Mouse (Mus musculus) heart, adult 2 months (tissue): Measurements from ENCODE around the gene Insrr. TPM values are rescaled to one million over a fixed set of nuclear protein-coding genes. Genes with fewer than 3 reads are reported as not detected.

Experiments
- DNase-seq, 2 experiments: peaks; one replicate each; pipeline ENCODE4 v3.0.0; 2021
- H3K27ac ChIP-seq: fragments of 200-600 bp; 2 replicates; pipeline ENCODE4 v1.8.1; 2022
- H3K27me3 ChIP-seq: fragments of 200-500 bp; 2 replicates; pipeline ENCODE4 v1.6.1; 2012; ENCODE audit warnings: mild to moderate bottlenecking, low read length, inconsistent platforms, mixed read lengths; ENCODE audit not compliant: control insufficient read depth, insufficient read depth
- H3K36me3 ChIP-seq: fragments of 200-500 bp; 2 replicates; pipeline ENCODE4 v1.6.1; 2012; ENCODE audit warnings: low read length, inconsistent platforms; ENCODE audit not compliant: control insufficient read depth, insufficient read depth
- H3K4me1 ChIP-seq: fragments of 200-500 bp; 2 replicates; pipeline ENCODE4 v1.6.1; 2011; ENCODE audit warnings: low read length; ENCODE audit not compliant: control insufficient read depth, insufficient read depth
- H3K4me3 ChIP-seq: fragments of 200-600 bp; 2 replicates; pipeline ENCODE4 v1.8.1; 2022
- H3K79me2 ChIP-seq: fragments of 200-500 bp; replicated peaks from 2 replicates; pipeline ENCODE4 v1.6.1; 2012; ENCODE audit warnings: mild to moderate bottlenecking, inconsistent platforms, low read length, moderate library complexity, mixed read lengths; ENCODE audit not compliant: control insufficient read depth, insufficient read depth
- H3K9ac ChIP-seq: fragments of 200-500 bp; 2 replicates; pipeline ENCODE4 v1.6.1; 2012; ENCODE audit warnings: low read depth, mild to moderate bottlenecking, control low read depth, inconsistent platforms, low read length, mixed read lengths
- CTCF ChIP-seq: fragments of 200-600 bp; IDR thresholded peaks from 2 replicates; pipeline ENCODE4 v1.8.1; 2022; ENCODE audit warnings: antibody characterized with exemption, mild to moderate bottlenecking, moderate library complexity
- EP300 ChIP-seq: fragments of 200-500 bp; IDR thresholded peaks from 2 replicates; pipeline ENCODE4 v1.6.1; 2011; ENCODE audit warnings: low read depth, low read length, control low read depth; ENCODE audit not compliant: insufficient read depth
- POLR2A ChIP-seq: fragments of 200-500 bp; IDR thresholded peaks from 2 replicates; pipeline ENCODE4 v1.6.1; 2011; ENCODE audit warnings: mild to moderate bottlenecking, low read depth, low read length, control low read depth; ENCODE audit not compliant: insufficient read depth
- WGBS: fragments of 180-500 bp; shearing (Covaris S2); methylation state at CpG from one replicate; pipeline ENCODE4 v1.1.7; 2018; 5-methylcytosine and 5-hydroxymethylcytosine counted together
- intact Hi-C: fragments of 180-260 bp; cut with DNase I; formaldehyde crosslinking; loops from one replicate; pipeline ENCODE4 v1.15.1; 2025
- polyA plus RNA-seq: library from polyadenylated mRNA; depleted of rRNA; stranded (reverse); fragments of >200 nt; gene quantifications from 2 replicates; pipeline ENCODE4 v1.2.3, GENCODE M21; 2012
- total RNA-seq, 2 experiments: library from RNA; stranded (reverse); gene quantifications; 2 replicates each; pipeline ENCODE4 v1.2.3; 2021

The Insrr gene
- total and polyA plus RNA-seq, 3 experiments, result 0.04 to 0.05 TPM; not detected in 1

GRCm38 (mm10) chr3:87778283-87778682 lies 18.5 kb upstream of the Insrr start:
- TF ChIP-seq CTCF (no peak), POLR2A (no peak), EP300 (no peak)
- Histone ChIP-seq H3K36me3 (no peaks in the 10 kb centered on the region), H3K79me2 (no peaks in the 10 kb centered on the region), H3K4me3 (no peak overlapping the region), H3K27me3 (no peaks in the 10 kb centered on the region; the same call in 1 of the 2 replicates), H3K9ac (no peak overlapping the region), H3K4me1 (no peaks in the 10 kb centered on the region), H3K27ac (no peak overlapping the region)
- DNase-seq, result no peak
- intact Hi-C loops, result no loop called here
- WGBS, result 51% methylated on average over 23 of the region's 23 CpGs

GRCm38 (mm10) chr3:87779086-87779485 lies 17.7 kb upstream of the Insrr start:
- Histone ChIP-seq H3K9ac (no peak overlapping the region), H3K27me3 (no peaks in the 10 kb centered on the region; the same call in 1 of the 2 replicates), H3K4me3 (no peak overlapping the region), H3K36me3 (no peaks in the 10 kb centered on the region), H3K79me2 (no peaks in the 10 kb centered on the region), H3K27ac (no peak overlapping the region), H3K4me1 (no peaks in the 10 kb centered on the region)
- no peak for TF ChIP-seq POLR2A
- TF ChIP-seq EP300, result no peak
- TF ChIP-seq CTCF, result no peak
- intact Hi-C loops, result no loop called here
- no peak for DNase-seq
- 47% methylated on average over 2 of the region's 2 CpGs for WGBS

GRCm38 (mm10) chr3:87783282-87784023 lies 13.3 kb upstream of the Insrr start:
- no peaks in the 10 kb centered on the region for H3K79me2 ChIP-seq
- no peaks in the 10 kb centered on the region for H3K27me3 ChIP-seq
- intact Hi-C loops, result no loop called here
- TF ChIP-seq POLR2A (no peak), CTCF (no peak), EP300 (no peak)
- peak in 1 of 2 experiments; percentile 30 for DNase-seq
- no peak overlapping the region for H3K4me3 ChIP-seq
- no peaks in the 10 kb centered on the region for H3K4me1 ChIP-seq
- no peak overlapping the region for H3K27ac ChIP-seq
- no peak overlapping the region for H3K9ac ChIP-seq
- 82% methylated on average over 25 of the region's 25 CpGs for WGBS
- H3K36me3 ChIP-seq, result no peaks in the 10 kb centered on the region

- WGBS, result 68% methylated on average over 5 of the region's 5 CpGs
- Histone ChIP-seq H3K27me3 (no peaks in the 10 kb centered on the region), H3K27ac (no peak overlapping the region), H3K36me3 (no peaks in the 10 kb centered on the region), H3K79me2 (no peaks in the 10 kb centered on the region), H3K9ac (no peak overlapping the region), H3K4me1 (no peaks in the 10 kb centered on the region), H3K4me3 (no peak overlapping the region)
- TF ChIP-seq POLR2A (no peak), CTCF (no peak), EP300 (no peak)
- no peak for DNase-seq
- intact Hi-C loops, result no loop called here
Observed at GRCm38 (mm10) chr3:87785156-87785555, 11.6 kb upstream of the Insrr start.

- Histone ChIP-seq H3K36me3 (no peaks in the 10 kb centered on the region), H3K27me3 (no peaks in the 10 kb centered on the region), H3K4me3 (no peak overlapping the region), H3K9ac (no peak overlapping the region), H3K27ac (no peak overlapping the region), H3K79me2 (no peaks in the 10 kb centered on the region), H3K4me1 (no peaks in the 10 kb centered on the region)
- intact Hi-C loops, result no loop called here
- no peak for DNase-seq
- WGBS, result 22% methylated on average over 6 of the region's 6 CpGs
- TF ChIP-seq CTCF, result no peak
- TF ChIP-seq POLR2A, result no peak
- TF ChIP-seq EP300, result no peak
Observed at GRCm38 (mm10) chr3:87785626-87786214, 11.0 kb upstream of the Insrr start.

GRCm38 (mm10) chr3:87789248-87789647 lies 7.5 kb upstream of the Insrr start:
- Histone ChIP-seq H3K79me2 (no peaks in the 10 kb centered on the region), H3K4me3 (no peak overlapping the region), H3K9ac (no peak overlapping the region), H3K27me3 (peaks cover 2% of the 10 kb centered on the region; the same call in 1 of the 2 replicates), H3K36me3 (no peaks in the 10 kb centered on the region), H3K27ac (no peak overlapping the region), H3K4me1 (no peaks in the 10 kb centered on the region)
- 54% methylated on average over 1 of the region's 1 CpGs for WGBS
- DNase-seq, result no peak
- intact Hi-C loops, result no loop called here
- no peak for TF ChIP-seq EP300
- no peak for TF ChIP-seq CTCF
- TF ChIP-seq POLR2A, result no peak
